Mouse (Mus musculus): ENCODE measurements around the gene Olfr692. TPM values are rescaled to one million over a fixed set of nuclear protein-coding genes. Genes with fewer than 3 reads are reported as not detected.
"Not testable (repeated sequence)": the region's sequence is repeated elsewhere in the genome, so short reads cannot be mapped to it uniquely, and the experiment has no call there.

Olfr692 gene
- polyA plus RNA-seq, 1 experiment: not detected

DNA sequence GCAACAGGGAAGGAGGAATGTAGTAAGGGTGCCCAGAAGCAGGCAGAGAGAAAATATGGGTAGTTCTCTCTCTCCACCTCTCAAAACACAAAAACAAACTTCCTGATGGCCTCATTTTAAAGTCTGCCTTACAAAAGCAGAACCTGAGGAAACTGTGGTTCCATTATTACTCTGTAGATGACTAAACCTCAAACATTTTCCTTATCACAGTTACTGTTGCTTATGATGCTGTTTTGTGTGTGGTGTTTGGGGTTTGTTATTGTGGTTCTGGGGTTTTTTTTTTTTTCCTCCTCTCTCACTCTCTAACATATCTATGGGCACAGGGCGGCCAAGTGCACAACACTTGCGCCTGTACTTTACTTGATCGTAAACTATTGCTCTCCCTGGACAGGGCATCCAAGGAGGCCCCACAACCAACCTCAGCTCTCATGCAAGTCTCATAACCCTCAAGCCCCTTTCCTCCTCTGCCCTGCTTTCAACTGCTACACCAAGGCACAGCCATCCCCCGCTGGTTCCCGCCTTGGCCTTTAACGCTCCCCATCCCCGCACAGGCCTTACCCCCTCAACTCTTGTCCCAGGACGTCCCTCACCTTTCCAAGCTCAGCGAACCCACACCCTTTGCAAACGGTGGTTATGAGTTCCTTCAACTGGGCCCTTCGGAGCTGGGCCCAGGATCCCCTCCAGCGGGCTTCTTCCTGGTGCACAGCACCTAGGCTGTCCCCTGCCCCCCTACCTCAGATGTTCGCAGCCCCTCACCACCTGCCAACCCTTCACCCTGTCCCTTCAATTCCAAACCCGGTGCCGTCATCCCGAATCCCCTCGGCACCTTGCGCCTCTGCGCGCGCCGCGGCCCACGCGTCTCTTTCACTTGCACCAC lies 31.3 kb downstream of the Olfr692 start:
- H3K27ac ChIP-seq (ENCODE audit: insufficient read depth, low read length): peak overlapping the region; percentile 82
- TF ChIP-seq CTCF (IDR thresholded peaks at IDR 0.05; ENCODE audit: extremely low read depth, insufficient read depth, low read length): no peak
- no peak for TF ChIP-seq POLR2A (IDR thresholded peaks at IDR 0.05; ENCODE audit: extremely low read depth, insufficient read depth, low read length)
- H3K4me1 ChIP-seq (ENCODE audit: control insufficient read depth, insufficient read depth, low read length): peaks cover 2% of the 10 kb centered on the region; the same call in 1 of the 2 replicates
- H3K4me3 ChIP-seq (ENCODE audit: insufficient read depth, low read length): peak overlapping the region; percentile 50

DNA sequence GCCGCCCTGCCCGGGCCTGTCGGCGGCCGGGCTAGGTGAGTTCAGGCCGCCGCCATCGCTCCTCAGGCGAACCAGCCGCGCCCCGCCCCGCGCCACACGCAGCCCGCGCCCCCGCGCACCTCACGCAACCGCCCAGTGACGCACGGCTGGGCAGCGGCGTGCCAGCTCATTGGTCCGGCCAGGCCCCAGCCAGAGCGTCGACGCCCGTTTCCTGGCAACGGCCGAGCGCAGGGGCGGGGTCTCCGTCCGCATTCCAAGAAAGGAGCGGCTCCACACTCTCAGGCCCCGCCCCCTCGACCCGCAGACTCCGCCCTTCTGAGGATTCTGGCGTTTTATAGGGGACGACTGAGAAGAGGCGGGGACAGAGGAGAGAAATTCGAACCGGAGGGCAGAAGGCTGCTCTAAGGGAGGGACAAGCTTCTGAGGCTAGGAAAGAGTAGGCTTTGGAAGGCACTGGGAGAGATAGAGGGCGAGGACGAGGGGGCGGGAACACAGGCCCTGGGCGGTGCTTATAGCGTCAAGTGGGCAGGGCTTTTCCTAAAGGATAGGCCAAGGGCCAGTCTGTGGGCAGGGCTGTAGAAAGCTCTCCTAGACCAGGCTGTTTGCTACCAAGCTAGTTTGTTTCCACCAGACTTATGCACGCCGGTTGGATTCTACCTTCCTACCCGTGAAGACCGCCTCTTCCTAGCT lies 32.0 kb downstream of the Olfr692 start, which contains the start of gene Fam160a2:
TSS of gene Fam160a2 (minus strand) at position 120 of the 690 bp plus-strand sequence.
- TF ChIP-seq CTCF (IDR thresholded peaks at IDR 0.05; ENCODE audit: extremely low read depth, insufficient read depth, low read length): no peak
- peak; percentile 93 for TF ChIP-seq POLR2A (IDR thresholded peaks at IDR 0.05; ENCODE audit: extremely low read depth, insufficient read depth, low read length)
- Histone ChIP-seq H3K4me3 (ENCODE audit: insufficient read depth, low read length) (peak within 1 kb of the TSS; percentile 50), H3K4me1 (ENCODE audit: control insufficient read depth, insufficient read depth, low read length) (peaks cover 2% of the 10 kb centered on the region; the same call in 1 of the 2 replicates), H3K27ac (ENCODE audit: insufficient read depth, low read length) (peak within 1 kb of the TSS; percentile 82)

DNA sequence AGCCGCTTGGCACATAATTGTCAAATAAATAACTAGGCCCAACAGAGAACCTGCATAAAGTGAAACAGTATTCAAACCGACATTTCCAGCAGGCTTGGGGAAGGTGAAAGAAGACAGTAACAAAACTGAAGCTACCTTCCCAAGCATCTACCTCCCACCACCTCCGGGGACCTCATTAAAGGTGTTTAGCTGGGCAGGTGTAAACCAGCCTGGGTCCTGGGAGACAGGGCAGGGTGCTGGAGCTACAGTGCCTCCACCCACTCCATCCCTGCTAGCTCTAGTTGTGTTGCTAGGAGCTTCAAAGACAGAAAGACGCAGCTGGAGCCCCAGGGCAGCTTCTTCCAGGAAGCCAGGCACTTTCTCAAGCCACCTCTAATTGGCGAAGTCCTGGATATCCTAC lies 36.2 kb downstream of the Olfr692 start, which contains the start of gene Cnga4:
TSS of gene Cnga4 (plus strand) at position 301 of the 400 bp plus-strand sequence.
- no peak for TF ChIP-seq CTCF (IDR thresholded peaks at IDR 0.05; ENCODE audit: extremely low read depth, insufficient read depth, low read length)
- no peaks in the 10 kb centered on the region for H3K4me1 ChIP-seq (ENCODE audit: control insufficient read depth, insufficient read depth, low read length)
- no peak within 1 kb of the TSS for H3K4me3 ChIP-seq (ENCODE audit: insufficient read depth, low read length)
- H3K27ac ChIP-seq (ENCODE audit: insufficient read depth, low read length): no peak within 1 kb of the TSS

DNA sequence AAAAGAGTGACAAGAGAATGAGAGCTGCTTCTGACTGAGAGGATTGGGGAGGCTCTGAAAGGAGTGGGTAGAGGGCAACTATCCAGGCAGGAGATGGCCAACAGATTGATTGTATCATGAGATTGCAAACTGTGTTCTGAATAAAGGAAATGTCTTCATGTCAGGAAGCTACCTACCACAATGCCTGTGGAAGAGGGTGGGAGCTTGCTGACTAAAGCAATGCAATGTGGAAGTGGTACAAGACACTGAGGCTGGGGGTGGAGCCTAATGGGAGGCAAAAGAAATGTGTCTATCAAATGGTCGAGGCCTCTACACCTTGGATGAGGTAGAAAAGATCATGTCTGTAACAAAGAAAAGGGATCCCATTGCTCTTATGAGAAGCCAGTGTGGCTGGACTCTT lies 38.3 kb downstream of the Olfr692 start:
- H3K4me3 ChIP-seq (ENCODE audit: insufficient read depth, low read length): no peak overlapping the region
- H3K27ac ChIP-seq (ENCODE audit: insufficient read depth, low read length): no peak overlapping the region
- TF ChIP-seq CTCF (IDR thresholded peaks at IDR 0.05; ENCODE audit: extremely low read depth, insufficient read depth, low read length): no peak
- no peak for TF ChIP-seq POLR2A (IDR thresholded peaks at IDR 0.05; ENCODE audit: extremely low read depth, insufficient read depth, low read length)
- no peaks in the 10 kb centered on the region for H3K4me1 ChIP-seq (ENCODE audit: control insufficient read depth, insufficient read depth, low read length)

DNA sequence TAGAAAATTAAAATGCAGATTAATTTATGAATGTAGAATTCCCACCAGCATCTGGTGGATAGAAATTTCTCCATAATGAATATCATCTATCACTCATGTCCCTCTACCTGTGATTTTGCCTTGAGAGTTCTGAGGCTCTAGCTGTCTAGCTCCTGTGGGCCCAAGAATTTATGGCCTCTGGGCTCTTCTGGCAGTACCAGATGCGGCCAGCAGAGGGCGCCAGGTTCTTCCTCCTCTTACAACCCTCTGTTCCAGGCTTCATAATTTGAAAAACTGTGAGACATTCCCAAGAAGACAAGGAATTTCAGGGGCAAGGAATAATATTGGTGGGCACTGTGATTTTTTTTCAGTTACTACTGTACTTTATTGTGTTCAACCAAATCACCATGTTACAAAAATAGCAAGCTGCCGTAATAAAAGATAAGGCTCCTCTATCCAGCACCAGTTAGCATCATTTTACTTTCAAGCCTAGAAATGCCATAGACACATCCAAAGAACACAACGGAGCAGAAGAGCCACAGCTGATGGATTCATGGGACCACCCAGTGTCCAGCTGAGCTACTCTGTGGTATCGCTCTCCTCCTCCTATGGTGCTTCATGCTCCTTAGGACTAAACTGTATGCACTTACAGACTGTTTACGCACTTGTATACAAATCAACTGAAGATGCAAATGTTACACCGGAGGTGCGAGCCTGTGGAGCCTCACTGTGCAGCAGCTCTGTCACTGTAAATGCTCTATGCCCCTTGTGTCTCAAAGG lies 44.0 kb downstream of the Olfr692 start:
- H3K4me1 ChIP-seq (ENCODE audit: control insufficient read depth, insufficient read depth, low read length); H3K4me3 ChIP-seq (ENCODE audit: insufficient read depth, low read length); H3K27ac ChIP-seq (ENCODE audit: insufficient read depth, low read length): not testable (repeated sequence)
- peak; percentile 70 for TF ChIP-seq CTCF (IDR thresholded peaks at IDR 0.05; ENCODE audit: extremely low read depth, insufficient read depth, low read length)

DNA sequence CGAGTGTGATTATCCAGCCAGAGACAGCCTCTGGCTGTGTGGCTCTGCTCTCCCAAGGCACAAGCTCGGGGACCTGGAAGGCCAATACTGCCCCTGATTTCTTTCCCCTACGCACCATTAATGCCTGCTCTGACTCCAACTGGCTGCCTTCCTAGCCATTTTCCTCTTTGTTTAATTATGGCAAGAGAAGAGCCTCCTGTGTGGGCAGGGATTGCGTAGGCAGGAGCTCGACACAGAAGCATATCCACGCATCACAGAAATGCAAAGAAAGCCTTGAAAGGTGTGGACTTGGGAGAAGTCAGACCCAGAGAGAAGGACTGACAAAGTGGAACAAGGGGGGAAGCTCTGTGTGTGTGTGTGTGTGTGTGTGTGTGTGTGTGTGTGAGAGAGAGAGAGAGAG lies 46.4 kb downstream of the Olfr692 start:
- Histone ChIP-seq H3K27ac (ENCODE audit: insufficient read depth, low read length) (no peak overlapping the region), H3K4me3 (ENCODE audit: insufficient read depth, low read length) (no peak overlapping the region), H3K4me1 (ENCODE audit: control insufficient read depth, insufficient read depth, low read length) (peaks cover 8% of the 10 kb centered on the region; the same call in 1 of the 2 replicates)
- no peak for TF ChIP-seq CTCF (IDR thresholded peaks at IDR 0.05; ENCODE audit: extremely low read depth, insufficient read depth, low read length)
- no peak for TF ChIP-seq POLR2A (IDR thresholded peaks at IDR 0.05; ENCODE audit: extremely low read depth, insufficient read depth, low read length)

DNA sequence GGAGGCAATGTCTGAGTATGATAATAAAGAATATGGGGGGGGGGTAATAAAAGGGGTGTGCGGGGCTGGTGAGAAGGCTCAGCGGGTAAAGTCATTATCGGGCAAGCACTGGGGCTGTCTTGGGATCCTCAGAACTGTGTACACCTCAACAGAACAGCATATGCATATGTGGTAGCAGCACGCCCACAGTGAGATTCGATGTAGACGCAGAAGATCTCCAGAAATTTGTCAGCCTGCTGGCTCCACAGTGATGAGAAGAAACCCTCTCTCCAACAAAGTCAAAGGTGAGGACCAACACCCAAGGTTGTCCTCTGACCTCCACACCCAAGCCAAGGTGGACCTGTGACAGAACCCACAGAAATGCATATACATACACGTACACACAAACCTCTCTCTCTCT lies 48.5 kb downstream of the Olfr692 start:
- Histone ChIP-seq H3K27ac (ENCODE audit: insufficient read depth, low read length) (peak overlapping the region; percentile 34; the same call in 1 of the 2 replicates), H3K4me3 (ENCODE audit: insufficient read depth, low read length) (no peak overlapping the region), H3K4me1 (ENCODE audit: control insufficient read depth, insufficient read depth, low read length) (peaks cover 8% of the 10 kb centered on the region; the same call in 1 of the 2 replicates)
- TF ChIP-seq POLR2A (IDR thresholded peaks at IDR 0.05; ENCODE audit: extremely low read depth, insufficient read depth, low read length): no peak

DNA sequence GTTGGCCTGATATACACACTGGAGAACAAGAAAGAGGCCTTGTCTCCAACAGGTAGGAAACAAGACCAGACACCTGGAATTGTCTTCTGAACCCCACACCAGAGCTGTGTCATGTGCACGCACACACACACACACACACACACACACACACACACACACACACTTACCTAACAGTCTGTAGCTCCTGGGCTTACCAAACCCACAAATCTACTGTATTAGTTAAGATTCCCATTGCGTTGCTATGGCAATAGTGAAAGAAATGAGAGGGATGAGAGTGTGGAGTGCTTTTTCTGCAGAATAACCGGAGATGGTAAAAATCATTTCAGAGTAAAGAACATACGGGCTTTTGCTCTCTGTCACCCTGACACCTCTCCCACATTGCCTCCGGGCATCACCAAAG lies 50.1 kb downstream of the Olfr692 start:
- H3K4me1 ChIP-seq (ENCODE audit: control insufficient read depth, insufficient read depth, low read length): peaks cover 8% of the 10 kb centered on the region; the same call in 1 of the 2 replicates
- TF ChIP-seq CTCF (IDR thresholded peaks at IDR 0.05; ENCODE audit: extremely low read depth, insufficient read depth, low read length) (no peak), POLR2A (IDR thresholded peaks at IDR 0.05; ENCODE audit: extremely low read depth, insufficient read depth, low read length) (no peak)
- no peak overlapping the region for H3K4me3 ChIP-seq (ENCODE audit: insufficient read depth, low read length)
- peak overlapping the region; percentile 17; the same call in 1 of the 2 replicates for H3K27ac ChIP-seq (ENCODE audit: insufficient read depth, low read length)

Other genes starting within 250 kb of the Olfr692 start
- not detected in 2 replicates for gene Olfr683, start 221.2 kb upstream of the Olfr692 start, polyA plus RNA-seq (2012; rRNA removed)
- gene Olfr684, start 204.6 kb upstream of the Olfr692 start, polyA plus RNA-seq (2012; rRNA removed): not detected in 2 replicates
- not detected in 2 replicates for gene Olfr685, start 182.2 kb upstream of the Olfr692 start, polyA plus RNA-seq (2012; rRNA removed)
- gene Olfr686, start 160.7 kb upstream of the Olfr692 start, polyA plus RNA-seq (2012; rRNA removed): 0.13 TPM in 1 of 2 replicates, not detected in the other
- not detected in 2 replicates for gene Olfr688, start 80.1 kb upstream of the Olfr692 start, polyA plus RNA-seq (2012; rRNA removed)
- not detected in 2 replicates for gene Olfr689, start 57.1 kb upstream of the Olfr692 start, polyA plus RNA-seq (2012; rRNA removed)
- gene Olfr690, start 34.1 kb upstream of the Olfr692 start, polyA plus RNA-seq (2012; rRNA removed): 0.77 and 0.78 TPM in 2 replicates
- gene Olfr691, start 26.0 kb upstream of the Olfr692 start, polyA plus RNA-seq (2012; rRNA removed): 0.72 and 0.88 TPM in 2 replicates
- gene Gm5901, start 6.8 kb downstream of the Olfr692 start, polyA plus RNA-seq (2012; rRNA removed): not detected in 2 replicates
- 48.8 and 50.2 TPM in 2 replicates for gene Fam160a2, start 31.8 kb downstream of the Olfr692 start, polyA plus RNA-seq (2012; rRNA removed)
- 1.8 and 2.3 TPM in 2 replicates for gene Cnga4, start 36.3 kb downstream of the Olfr692 start, polyA plus RNA-seq (2012; rRNA removed)
- 99.5 and 100 TPM in 2 replicates for gene Cckbr, start 57.5 kb downstream of the Olfr692 start, polyA plus RNA-seq (2012; rRNA removed)
- gene Cavin3, start 114.1 kb downstream of the Olfr692 start, polyA plus RNA-seq (2012; rRNA removed): 30.9 and 32.1 TPM in 2 replicates
- 93.2 and 93.3 TPM in 2 replicates for gene Smpd1, start 186.1 kb downstream of the Olfr692 start, polyA plus RNA-seq (2012; rRNA removed)
- 564 and 565 TPM in 2 replicates for gene Apbb1, start 213.4 kb downstream of the Olfr692 start, polyA plus RNA-seq (2012; rRNA removed)
- gene Hpx, start 231.9 kb downstream of the Olfr692 start, polyA plus RNA-seq (2012; rRNA removed): 0.93 and 0.94 TPM in 2 replicates